13 mouse cellular contexts compared by ENCODE assay signal in genomic region chr6:129241907-129242306, GRCm38 (mm10). TPM values are rescaled to one million over a fixed set of nuclear protein-coding genes. Genes with fewer than 3 reads are reported as not detected.
DNase-seq lines count a peak whose midpoint lies in the region; ATAC-seq and TF ChIP-seq lines count a peak whose summit lies in the region.
"Had no signal": no experiment of that assay in that cellular context is flagged by ENCODE, and none has a peak within 500 bp of the region (broad histone marks: within the 10 kb centered on the region; RNA-seq: fewer than 3 reads in every experiment).

No protein-coding gene starts in this region.

- H3K4me3 ChIP-seq in gastrocnemius, adult 2 months = no peak overlapping the region
- no peak overlapping the region for H3K4me3 ChIP-seq in limb, embryonic 14.5 days (replicated peaks; ENCODE audit: low read length)
- H3K4me3 ChIP-seq in limb, embryonic 10.5 days = no peak overlapping the region
- H3K4me3 ChIP-seq in neural tube, embryonic 15.5 days (replicated peaks) = no peak overlapping the region
- H3K4me3 ChIP-seq: embryonic facial prominence, embryonic 12.5 days had no signal

- H3K9ac ChIP-seq in limb, embryonic 14.5 days (ENCODE audit: low read depth, low read length, severe bottlenecking) = no peak overlapping the region
- H3K9ac ChIP-seq in neural tube, embryonic 15.5 days (replicated peaks) = no peak overlapping the region
- H3K9ac ChIP-seq: embryonic facial prominence, embryonic 12.5 days had no signal

- ATAC-seq in limb, embryonic 14.5 days (ENCODE audit: low FRiP score, low read depth) = no peak
- ATAC-seq in neural tube, embryonic 15.5 days (ENCODE audit: low FRiP score) = no peak
- ATAC-seq: activated CD4-positive, CD25-positive, alpha-beta regulatory T cell, adult 4 months had no signal

- TF ChIP-seq POLR2A in limb, embryonic 14.5 days (IDR thresholded peaks at IDR 0.05; ENCODE audit: borderline replicate concordance, extremely low read depth, insufficient read depth, insufficient read length) = no peak

- no peaks in the 10 kb centered on the region for H3K9me3 ChIP-seq in limb, embryonic 14.5 days (ENCODE audit: control insufficient read depth, low read length)
- H3K9me3 ChIP-seq in limb, embryonic 10.5 days (replicated peaks) = no peaks in the 10 kb centered on the region
- H3K9me3 ChIP-seq in neural tube, embryonic 15.5 days (replicated peaks) = no peaks in the 10 kb centered on the region
- H3K9me3 ChIP-seq: embryonic facial prominence, embryonic 12.5 days had no signal

- intact Hi-C loops in gastrocnemius, adult 2 months (cut with DNase I) = no loop called here

- no peaks in the 10 kb centered on the region for H3K27me3 ChIP-seq in limb, embryonic 14.5 days (ENCODE audit: control insufficient read depth, insufficient read depth, low read length)
- no peaks in the 10 kb centered on the region for H3K27me3 ChIP-seq in limb, embryonic 10.5 days (ENCODE audit: low read depth, poor library complexity, severe bottlenecking)
- no peaks in the 10 kb centered on the region for H3K27me3 ChIP-seq in neural tube, embryonic 15.5 days (replicated peaks)
- H3K27me3 ChIP-seq: embryonic facial prominence, embryonic 12.5 days had no signal

- TF ChIP-seq CTCF in gastrocnemius, adult 2 months (IDR thresholded peaks at IDR 0.05) = peak; percentile 58

- WGBS in limb, embryonic 14.5 days = 61% methylated on average over 6 of the region's 6 CpGs
- 78% methylated on average over 6 of the region's 6 CpGs for WGBS in limb, embryonic 10.5 days
- 72% methylated on average over 6 of the region's 6 CpGs for WGBS in neural tube, embryonic 15.5 days

- H3K27ac ChIP-seq in gastrocnemius, adult 2 months = no peak overlapping the region; the same call in 1 of the 2 replicates
- H3K27ac ChIP-seq in limb, embryonic 14.5 days (replicated peaks; ENCODE audit: low read depth, low read length) = no peak overlapping the region
- H3K27ac ChIP-seq in limb, embryonic 10.5 days = no peak overlapping the region
- H3K27ac ChIP-seq in neural tube, embryonic 15.5 days (replicated peaks) = no peak overlapping the region
- H3K27ac ChIP-seq: embryonic facial prominence, embryonic 12.5 days had no signal

- DNase-seq in gastrocnemius, adult 2 months = no peak
- no peak for DNase-seq in gastrocnemius, adult 8-10 months (ENCODE audit: low spot score in 2 of 2)
- peak; percentile 40 for DNase-seq in limb, embryonic 14.5 days (ENCODE audit: low spot score)
- DNase-seq in limb, embryonic 10.5 days (ENCODE audit: low spot score) = no peak
- peak; percentile 78 for DNase-seq in 3T3-L1 (ENCODE audit: low read depth, low spot score)
- peak; percentile 80 for DNase-seq in NIH3T3 (ENCODE audit: low read depth)
- DNase-seq in adrenal gland, adult 8-10 months = no peak
- DNase-seq: heart, postnatal 4 days had no signal

- H3K36me3 ChIP-seq in limb, embryonic 14.5 days (ENCODE audit: control insufficient read depth, insufficient read depth, low read length) = no peaks in the 10 kb centered on the region
- H3K36me3 ChIP-seq in limb, embryonic 10.5 days = no peaks in the 10 kb centered on the region
- no peaks in the 10 kb centered on the region for H3K36me3 ChIP-seq in neural tube, embryonic 15.5 days
- H3K36me3 ChIP-seq: embryonic facial prominence, embryonic 12.5 days had no signal

- no peak overlapping the region for H3K4me2 ChIP-seq in limb, embryonic 14.5 days (replicated peaks; ENCODE audit: low read depth, low read length, severe bottlenecking)
- no peak overlapping the region for H3K4me2 ChIP-seq in neural tube, embryonic 15.5 days
- H3K4me2 ChIP-seq: embryonic facial prominence, embryonic 12.5 days had no signal

- H3K4me1 ChIP-seq in limb, embryonic 14.5 days (ENCODE audit: control insufficient read depth, insufficient read depth, low read length) = no peaks in the 10 kb centered on the region
- peaks cover 4% of the 10 kb centered on the region for H3K4me1 ChIP-seq in limb, embryonic 10.5 days
- H3K4me1 ChIP-seq in neural tube, embryonic 15.5 days = peaks cover 5% of the 10 kb centered on the region; the same call in 1 of the 2 replicates
- H3K4me1 ChIP-seq: embryonic facial prominence, embryonic 12.5 days had no signal

RNA-seq across cellular contexts. Expression of gene Cd69, which starts 33.3 kb away (rescaled TPM):
- not detected for total RNA-seq in gastrocnemius, adult 2 months (2021)
- not detected for total RNA-seq in gastrocnemius, adult 8-10 months (2022)
- 0.13 and 0.17 TPM in 2 replicates for polyA plus RNA-seq in limb, embryonic 14.5 days (2012; rRNA removed)
- polyA plus RNA-seq in limb, embryonic 14.5 days (2014; fragmentation: Nextera tagmentation; extraction: Ambion mirVana) = 0.39 and 0.46 TPM in 2 replicates
- polyA plus RNA-seq in limb, embryonic 10.5 days (2016; fragmentation: Nextera tagmentation; extraction: Ambion mirVana) = 0.16 TPM in 1 of 2 replicates, not detected in the other
- polyA plus RNA-seq in neural tube, embryonic 15.5 days (2015; fragmentation: Nextera tagmentation; extraction: Ambion mirVana) = 0.09 and 0.47 TPM in 2 replicates
- under 1 TPM in 3 of 4 experiments, not detected in 1; 0.21 to 0.38 (median 0.27) TPM for total RNA-seq in adrenal gland, adult 8-10 months (2022)
- total RNA-seq: heart, postnatal 4 days; layer of hippocampus, adult 18-20 months; left cerebral cortex, postnatal 36 days had no signal
- polyA plus RNA-seq: embryonic facial prominence, embryonic 12.5 days had no signal

Comparison
In these comparisons a context has a peak if more than half of its experiments do, and no peak if none do; other contexts are left out.
1. DNase-seq: peak in limb, embryonic 14.5 days (single experiment), 3T3-L1 (single experiment) and NIH3T3 (single experiment); none in gastrocnemius, adult 2 months (single experiment), gastrocnemius, adult 8-10 months (0 of 2), limb, embryonic 10.5 days (single experiment) and adrenal gland, adult 8-10 months (single experiment).